Mouse (Mus musculus) MN1 (cell line): ENCODE measurements around the gene Itga7.
"Not testable (repeated sequence)": the region's sequence is repeated elsewhere in the genome, so short reads cannot be mapped to it uniquely, and the experiment has no call there.

Source experiments
- DNase-seq: peaks from one replicate; pipeline ENCODE4 v3.0.0-alpha.2; 2016; ENCODE audit warnings: low spot score

The Itga7 gene

DNA sequence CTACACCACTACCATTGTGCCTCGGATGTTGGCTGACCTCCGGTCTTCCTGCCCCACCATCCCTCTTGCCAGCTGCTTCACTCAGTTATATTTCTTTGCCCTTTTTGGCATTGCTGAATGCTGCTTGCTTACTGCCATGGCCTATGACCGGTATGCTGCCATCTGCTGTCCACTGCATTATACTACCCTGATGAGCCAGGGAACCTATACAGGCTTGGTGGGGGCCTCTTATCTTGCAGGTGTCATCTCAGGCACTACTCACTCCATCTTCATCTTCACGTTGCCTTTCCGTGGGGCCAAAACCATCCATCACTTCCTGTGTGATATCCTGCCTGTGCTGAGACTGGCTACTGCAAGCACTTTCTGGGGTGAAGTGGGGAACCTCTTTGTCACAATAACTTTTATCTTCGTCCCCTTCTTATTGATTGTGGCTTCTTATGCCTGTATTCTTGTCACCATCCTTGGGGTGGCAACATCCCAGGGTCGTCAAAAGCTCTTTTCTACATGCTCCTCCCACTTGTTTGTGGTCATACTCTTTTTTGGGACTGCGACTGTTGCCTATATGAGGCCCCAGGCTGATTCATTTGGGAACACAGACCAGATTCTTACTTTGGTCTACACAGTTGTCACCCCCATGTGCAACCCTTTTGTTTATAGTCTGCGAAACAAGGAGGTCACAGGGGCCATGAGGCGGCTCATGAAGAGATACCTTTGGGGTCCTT, 56.7 kb downstream of the Itga7 start:
- not testable (repeated sequence) for DNase-seq

DNA sequence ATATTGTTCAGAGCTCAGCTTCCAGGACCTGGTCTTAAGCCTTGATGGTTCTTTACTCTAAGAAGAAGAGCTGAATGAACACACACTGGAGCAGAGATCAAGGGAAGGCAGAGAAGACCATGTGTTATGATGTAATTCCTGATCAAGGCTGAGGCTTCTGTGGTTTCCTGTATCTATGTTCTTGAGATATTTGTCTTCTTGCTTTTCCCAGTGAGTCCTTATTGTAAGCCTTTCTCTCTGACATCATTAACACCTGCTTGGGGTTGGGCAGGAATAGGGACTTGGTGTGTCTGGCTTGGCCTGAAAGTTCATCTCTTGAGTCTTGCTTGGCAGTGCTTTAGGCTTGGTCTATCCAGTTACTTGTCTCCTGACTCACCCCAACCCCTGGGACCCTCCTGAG, 57.4 kb downstream of the Itga7 start:
- no peak for DNase-seq

DNA sequence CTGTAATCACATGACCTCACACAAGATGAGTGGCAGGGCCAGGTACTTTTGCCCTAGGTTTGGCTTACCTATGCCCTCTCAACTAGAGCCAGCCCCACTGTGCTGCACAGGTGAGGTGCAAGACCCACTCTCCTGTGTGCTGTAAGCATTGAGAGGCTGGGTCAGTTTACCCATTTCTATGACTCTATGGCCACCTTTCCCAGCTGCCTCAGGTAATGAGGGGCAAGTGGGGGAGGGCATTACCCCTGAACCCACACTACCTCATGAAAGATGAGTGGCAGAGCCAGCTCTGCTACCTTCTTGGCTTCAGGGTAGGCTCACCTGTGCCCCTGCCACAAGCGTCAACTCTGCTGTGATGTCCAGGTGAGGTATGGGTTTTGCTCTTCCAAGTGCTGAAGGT, 62.2 kb downstream of the Itga7 start:
- no peak for DNase-seq

DNA sequence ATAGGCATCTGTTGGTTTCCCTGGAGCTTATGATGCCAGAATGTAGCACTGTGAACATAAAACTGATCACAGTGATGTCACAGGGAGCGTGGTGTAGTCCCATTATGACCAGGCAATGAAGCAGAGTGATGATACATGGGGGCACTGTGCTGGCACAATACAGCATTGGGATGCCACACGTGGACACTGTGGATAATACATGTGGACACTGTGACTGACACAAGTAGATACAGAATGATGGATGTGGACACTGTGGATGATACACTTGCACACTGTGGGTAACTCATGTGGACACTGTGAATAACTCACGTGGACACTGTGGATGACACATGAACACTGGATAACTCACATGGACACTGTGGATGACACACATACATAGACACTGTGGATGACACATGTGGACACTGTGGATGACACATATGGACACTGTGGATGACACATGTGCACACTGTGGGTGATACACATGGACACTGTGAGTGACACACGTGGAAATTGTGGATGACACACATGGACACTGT, 63.0 kb downstream of the Itga7 start:
- no peak for DNase-seq

DNA sequence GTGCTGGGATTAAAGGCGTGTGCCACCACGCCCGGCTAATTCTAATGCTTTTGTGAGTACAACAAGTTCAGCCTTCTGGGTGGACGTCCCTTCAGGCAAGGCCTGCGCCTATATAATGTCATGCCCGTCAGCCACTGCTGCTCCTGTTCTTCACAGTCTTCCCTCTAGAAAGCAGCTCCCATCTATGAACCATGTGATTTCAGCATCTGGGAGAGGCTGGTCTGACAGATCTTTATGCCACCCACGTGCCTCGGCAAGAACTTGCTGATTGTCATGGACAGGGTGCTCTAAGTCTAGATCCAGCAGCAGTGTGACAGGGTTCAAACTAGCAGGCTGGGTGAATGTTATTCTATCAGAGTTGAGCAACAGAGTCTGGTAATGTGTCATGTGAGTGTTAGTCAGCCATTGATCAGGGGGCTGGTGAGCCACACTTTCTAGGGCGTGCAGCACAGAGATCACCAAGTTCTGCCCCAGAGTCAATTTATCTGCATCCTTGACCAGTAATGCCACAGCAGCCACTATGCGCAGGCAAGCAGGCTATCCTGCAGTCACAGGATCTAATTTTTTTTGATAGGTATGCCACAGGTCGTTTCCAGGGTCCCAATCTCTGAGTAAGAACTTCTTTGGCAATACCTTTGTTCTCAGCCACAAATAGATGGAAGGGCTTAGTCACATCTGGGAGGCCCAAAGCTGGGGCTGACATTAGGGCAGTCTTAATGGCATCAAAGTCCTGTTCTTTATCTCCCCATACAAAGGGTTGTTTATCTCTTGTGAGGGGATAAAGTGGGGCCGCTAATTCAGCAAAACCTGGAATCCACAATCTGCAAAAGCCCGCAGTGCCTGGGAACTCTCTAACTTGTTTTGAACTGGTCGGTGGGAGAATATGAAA, 70.7 kb downstream of the Itga7 start:
- DNase-seq = no peak
